Mouse (Mus musculus) bone marrow macrophage, adult 2 months (primary cell): ENCODE results near the gene Atp6v0e. TPM values are rescaled to one million over a fixed set of nuclear protein-coding genes. Genes with fewer than 3 reads are reported as not detected.

Source experiments
- H3K27ac ChIP-seq: 2 replicates; pipeline ENCODE4 v1.5.1; 2012; ENCODE audit warnings: low read depth, low read length; ENCODE audit not compliant: insufficient read depth
- H3K4me1 ChIP-seq: 2 replicates; pipeline ENCODE4 v1.6.1; 2012; ENCODE audit warnings: low read length; ENCODE audit not compliant: control insufficient read depth, insufficient read depth
- H3K4me3 ChIP-seq: 2 replicates; pipeline ENCODE4 v1.5.1; 2012; ENCODE audit warnings: mild to moderate bottlenecking, low read length, moderate library complexity; ENCODE audit not compliant: insufficient read depth
- CTCF ChIP-seq: IDR thresholded peaks from 2 replicates; pipeline ENCODE4 v1.5.1; 2012; ENCODE audit warnings: low read depth, mild to moderate bottlenecking, low read length, moderate library complexity
- POLR2A ChIP-seq: IDR thresholded peaks from 2 replicates; pipeline ENCODE4 v1.6.1; 2012; ENCODE audit warnings: mild to moderate bottlenecking, low read depth, low read length, borderline replicate concordance
- polyA plus RNA-seq: library from polyadenylated mRNA; stranded (reverse); fragments of >200 nt; gene quantifications from 2 replicates; pipeline ENCODE4 v1.2.4, GENCODE M21; 2012; ENCODE audit not compliant: missing spikeins, insufficient read depth, insufficient read length

Gene Atp6v0e
- polyA plus RNA-seq, 1 experiment = 298 TPM

DNA sequence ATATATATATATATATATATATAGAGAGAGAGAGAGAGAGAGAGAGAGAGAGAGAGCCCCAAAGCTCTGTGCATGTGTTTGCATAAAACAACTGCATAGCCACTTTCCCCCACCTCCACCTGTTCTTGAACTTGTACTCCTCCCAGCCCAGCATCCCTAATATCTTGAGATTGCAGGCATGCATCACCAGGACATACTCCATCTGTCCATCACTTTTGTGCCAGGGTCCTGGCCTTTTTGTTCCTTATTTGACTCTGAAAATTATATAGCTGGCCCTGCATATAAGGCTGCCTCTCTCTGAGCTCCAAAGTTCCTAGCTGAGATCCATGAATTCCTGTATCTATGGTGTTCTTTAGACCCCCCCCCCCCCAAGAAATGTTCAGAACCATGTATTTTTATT is 45.5 kb downstream of the Atp6v0e start:
- H3K4me1 ChIP-seq = peaks cover 11% of the 10 kb centered on the region

DNA sequence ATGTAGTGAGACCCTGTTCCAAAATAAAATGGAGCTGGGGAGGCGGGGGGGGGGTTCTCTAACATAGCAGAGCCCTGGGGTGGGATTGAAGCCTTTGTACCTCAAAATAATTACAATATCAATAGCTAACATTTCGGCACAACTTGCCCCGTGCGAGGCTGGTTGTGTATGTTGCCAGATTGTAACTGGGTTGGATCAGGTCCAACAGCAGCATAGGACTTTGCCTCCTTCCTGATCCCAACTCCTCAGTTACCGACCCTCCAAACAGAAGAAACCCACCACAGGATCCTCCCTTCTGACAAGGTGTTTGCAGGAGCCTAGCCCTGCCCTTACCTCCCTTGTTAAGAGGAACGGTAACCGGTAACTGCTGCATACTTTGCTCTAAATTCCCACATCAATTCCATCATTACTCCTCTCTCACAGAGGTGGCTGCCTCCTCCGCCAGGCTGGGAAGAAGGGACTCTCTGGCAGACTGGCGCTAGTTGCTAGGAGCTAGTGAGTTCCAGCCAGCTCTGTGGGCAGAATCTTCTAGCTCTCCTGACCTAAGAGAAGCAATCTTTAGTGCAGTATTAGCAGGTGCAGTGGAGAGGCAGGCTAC is 46.1 kb downstream of the Atp6v0e start:
- Histone ChIP-seq H3K4me1 (peaks cover 11% of the 10 kb centered on the region), H3K4me3 (no peak overlapping the region), H3K27ac (no peak overlapping the region)
- no peak for TF ChIP-seq POLR2A
- TF ChIP-seq CTCF = no peak

More for the DNA sequence above, 45.5 kb downstream of the Atp6v0e start:
- Histone ChIP-seq H3K27ac (no peak overlapping the region), H3K4me3 (no peak overlapping the region)
- TF ChIP-seq CTCF (no peak), POLR2A (no peak)

DNA sequence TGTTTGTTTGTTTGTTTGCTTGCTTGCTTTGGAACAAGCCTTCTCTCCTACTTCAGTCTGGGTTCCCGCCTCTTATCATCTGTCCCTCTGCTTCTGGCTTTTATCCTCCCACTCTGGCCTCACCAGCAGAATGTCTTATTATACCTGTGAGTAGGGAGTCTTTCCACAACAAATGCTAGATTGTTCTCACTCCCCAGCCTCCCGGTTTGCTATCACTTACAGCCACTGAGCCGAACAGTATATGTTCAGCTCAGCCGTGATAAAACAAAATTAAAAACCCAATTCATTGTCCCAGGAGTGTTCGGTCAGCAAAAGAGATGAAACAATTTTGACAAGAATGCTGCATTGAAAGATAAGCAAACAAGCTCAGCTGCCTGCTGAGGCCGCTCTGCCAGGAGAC is 47.0 kb downstream of the Atp6v0e start:
- Histone ChIP-seq H3K27ac (no peak overlapping the region), H3K4me3 (no peak overlapping the region), H3K4me1 (peaks cover 9% of the 10 kb centered on the region)
- TF ChIP-seq POLR2A (no peak), CTCF (no peak)

DNA sequence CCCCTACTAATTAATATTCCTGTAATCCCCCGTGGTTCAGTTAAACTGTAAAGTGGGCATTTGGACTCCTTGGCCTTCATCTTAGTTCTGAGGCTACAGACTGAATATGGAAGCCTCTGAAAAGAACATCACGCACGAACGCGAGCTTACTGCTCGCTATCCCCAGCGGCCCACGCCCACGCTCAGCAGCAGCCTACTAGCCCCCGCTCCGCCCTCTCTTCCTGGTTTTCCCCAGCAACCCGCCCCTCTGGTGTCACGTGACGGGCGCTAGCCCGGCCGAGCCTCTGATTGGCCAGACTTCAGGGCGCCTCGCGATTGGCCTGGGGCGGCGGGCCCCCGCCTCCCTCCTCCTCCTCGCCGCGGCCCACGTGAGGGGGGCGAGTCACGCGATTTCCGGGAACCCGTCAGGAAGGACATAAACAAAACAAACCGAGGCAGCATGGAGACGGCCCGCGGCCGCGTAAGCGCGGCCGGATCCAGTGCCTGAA is 52.3 kb downstream of the Atp6v0e start, which contains the start of gene Crebrf:
Crebrf (plus strand) TSS at position 380 of the 488 bp plus-strand sequence.
- peak within 1 kb of the TSS; percentile 67 for H3K27ac ChIP-seq
- H3K4me1 ChIP-seq = no peaks in the 10 kb centered on the region
- TF ChIP-seq CTCF = no peak
- peak; percentile 58; the same call in 1 of the 2 replicates for TF ChIP-seq POLR2A
- peak within 1 kb of the TSS; percentile 99 for H3K4me3 ChIP-seq

DNA sequence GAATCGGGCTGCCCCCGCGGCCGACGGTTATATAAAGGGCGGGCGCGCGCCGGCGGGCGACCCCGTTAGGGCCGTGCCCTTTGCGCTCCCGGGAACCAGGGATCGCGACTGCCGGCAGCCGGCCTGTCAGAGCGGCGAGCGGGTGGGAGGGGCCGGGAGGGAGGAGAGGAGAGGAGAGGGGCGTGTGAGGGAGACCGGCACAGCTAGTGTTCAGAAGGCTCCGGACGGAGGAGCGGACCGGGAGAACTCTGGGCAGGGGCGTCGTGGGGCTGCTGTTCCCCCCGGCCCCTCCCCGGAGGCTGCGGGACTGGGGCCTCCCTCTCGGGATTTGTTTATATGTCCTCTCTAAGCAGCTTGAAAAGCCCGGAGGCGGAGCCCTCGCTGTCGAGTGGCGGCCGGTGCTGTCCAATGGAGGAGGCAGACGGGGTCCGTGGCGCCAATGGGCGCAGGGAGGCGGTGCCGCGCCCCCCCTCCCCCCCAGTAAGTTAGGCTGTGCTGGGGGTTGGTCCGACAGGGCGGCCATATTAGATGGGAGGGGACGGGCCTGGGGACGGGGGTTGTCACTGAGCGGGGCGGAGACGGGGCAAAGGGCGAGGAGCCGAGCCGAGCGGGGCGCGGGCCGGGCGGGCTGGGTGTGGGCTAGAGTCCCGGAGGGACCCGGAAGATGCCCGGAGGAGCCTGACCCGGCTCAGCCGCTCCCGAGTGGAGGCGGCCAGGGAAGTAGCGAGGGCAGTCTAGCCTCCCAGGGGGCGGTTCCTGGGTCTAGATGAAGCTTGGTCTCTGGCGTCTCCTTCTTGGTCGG is 53.1 kb downstream of the Atp6v0e start:
- TF ChIP-seq POLR2A (no peak), CTCF (no peak)
- peak overlapping the region; percentile 99 for H3K4me3 ChIP-seq
- peak overlapping the region; percentile 67 for H3K27ac ChIP-seq
- H3K4me1 ChIP-seq = no peaks in the 10 kb centered on the region

DNA sequence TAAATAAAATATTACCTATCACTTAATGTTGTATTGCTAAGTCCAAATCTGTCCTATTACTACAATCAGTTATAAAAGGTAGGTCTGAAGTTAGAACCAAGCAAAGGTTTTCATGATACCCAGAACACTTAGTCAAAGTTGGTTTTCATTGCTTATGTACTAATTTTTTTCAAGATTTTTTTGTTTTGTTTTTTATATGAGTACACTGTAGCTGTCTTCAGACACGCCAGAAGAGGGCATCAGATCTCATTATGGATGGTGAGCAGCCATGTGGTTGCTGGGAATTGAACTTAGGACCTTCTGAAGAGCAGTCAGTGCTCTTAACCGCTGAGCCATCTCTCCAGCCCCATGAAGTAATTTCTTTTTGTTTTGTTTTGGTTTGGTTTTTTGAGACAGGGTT is 54.8 kb downstream of the Atp6v0e start:
- TF ChIP-seq CTCF (no peak), POLR2A (no peak)
- H3K4me3 ChIP-seq = no peak overlapping the region
- H3K27ac ChIP-seq = no peak overlapping the region
- no peaks in the 10 kb centered on the region for H3K4me1 ChIP-seq

DNA sequence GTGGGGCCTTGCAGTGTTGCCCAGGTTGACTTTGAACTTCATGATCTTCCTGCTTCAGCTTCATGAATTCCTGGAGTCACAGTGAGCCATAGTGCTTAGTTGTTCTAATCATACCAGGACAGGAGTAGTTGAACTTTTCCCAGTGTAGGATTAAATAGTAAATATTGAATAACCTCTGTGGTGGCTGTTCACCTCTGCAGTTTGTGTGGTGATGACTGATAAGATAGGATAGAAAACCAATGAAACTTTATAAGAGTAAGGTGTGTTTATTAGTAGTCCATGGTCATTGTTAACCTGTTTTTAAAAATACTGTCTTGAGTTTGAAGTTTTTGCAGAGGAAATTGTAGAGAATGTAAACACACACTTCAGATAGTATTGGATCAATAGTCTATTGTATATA is 56.4 kb downstream of the Atp6v0e start:
- no peak for TF ChIP-seq POLR2A
- H3K4me1 ChIP-seq = no peaks in the 10 kb centered on the region
- no peak overlapping the region for H3K27ac ChIP-seq
- no peak overlapping the region for H3K4me3 ChIP-seq

DNA sequence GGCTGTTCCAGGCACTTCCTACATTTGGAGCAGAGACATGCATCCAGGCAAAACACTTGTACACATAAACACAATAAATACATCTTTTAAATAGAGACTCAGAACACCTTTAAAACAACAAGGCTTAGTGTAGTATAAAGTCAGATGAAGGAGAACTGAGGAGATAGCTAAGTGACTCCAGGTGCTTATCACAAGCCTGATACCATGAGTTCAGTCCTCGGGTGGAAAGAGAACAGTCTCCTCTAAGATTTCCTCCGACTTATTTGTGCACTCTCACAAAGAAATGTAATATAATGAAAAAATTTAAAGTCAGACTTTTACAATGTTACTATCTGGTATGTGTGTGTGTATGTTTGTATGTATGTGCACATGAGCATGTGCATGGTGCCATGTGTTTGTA is 58.8 kb downstream of the Atp6v0e start:
- TF ChIP-seq POLR2A (no peak), CTCF (no peak)
- Histone ChIP-seq H3K4me1 (peaks cover 4% of the 10 kb centered on the region), H3K27ac (no peak overlapping the region), H3K4me3 (no peak overlapping the region)

DNA sequence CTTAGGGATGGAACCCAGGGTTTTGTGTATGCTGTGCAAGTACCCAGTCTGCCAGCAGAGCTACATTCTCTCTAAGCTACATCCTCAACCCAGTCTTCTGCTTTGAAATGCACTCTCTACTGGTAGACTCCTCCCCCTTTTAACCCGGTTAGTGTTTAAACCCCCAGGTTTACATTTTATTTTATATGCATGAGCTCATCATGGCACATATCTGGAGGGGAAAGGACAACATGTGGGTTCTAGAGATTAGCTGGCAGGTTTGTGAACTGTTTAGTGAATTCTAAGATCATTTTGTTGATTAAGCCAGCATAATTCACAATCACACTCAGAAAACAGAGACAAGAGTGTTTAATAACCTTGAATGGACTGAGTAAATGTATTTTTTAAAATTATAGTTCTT is 61.8 kb downstream of the Atp6v0e start:
- Histone ChIP-seq H3K27ac (no peak overlapping the region), H3K4me1 (peaks cover 17% of the 10 kb centered on the region), H3K4me3 (no peak overlapping the region)
- no peak for TF ChIP-seq POLR2A
- TF ChIP-seq CTCF = no peak

DNA sequence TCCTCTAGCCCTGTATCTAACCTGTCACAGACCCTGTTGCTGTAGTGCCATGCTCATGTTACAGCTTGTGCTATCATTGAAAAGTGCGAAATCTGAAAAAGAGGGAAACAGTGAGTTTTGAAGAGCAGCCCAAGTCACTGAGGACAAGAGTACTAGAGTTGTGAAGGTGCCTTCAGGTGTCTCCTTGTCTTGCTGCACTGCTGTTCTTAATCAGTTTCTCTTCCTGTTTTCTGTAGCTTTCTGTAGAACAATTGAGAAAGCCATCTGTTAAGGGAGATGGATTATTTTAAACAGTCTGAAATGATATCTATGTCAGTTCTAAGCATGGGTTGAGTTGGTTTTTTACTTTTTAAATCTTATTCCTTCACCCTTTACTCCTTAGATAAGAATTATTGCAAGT is 63.6 kb downstream of the Atp6v0e start:
- Histone ChIP-seq H3K27ac (no peak overlapping the region), H3K4me1 (peaks cover 18% of the 10 kb centered on the region), H3K4me3 (no peak overlapping the region)
- no peak for TF ChIP-seq POLR2A
- no peak for TF ChIP-seq CTCF
